Mouse (Mus musculus) hindbrain, embryonic 12.5 days (tissue): ENCODE data around the gene 1700003F12Rik. TPM values are rescaled to one million over a fixed set of nuclear protein-coding genes. Genes with fewer than 3 reads are reported as not detected.

Source experiments
- ATAC-seq: fragments of 200-750 bp; cut with Nextera tagmentation; 2 replicates; pipeline ENCODE4 v1.8.0; 2017; ENCODE audit warnings: moderate TSS enrichment; ENCODE audit not compliant: low FRiP score
- H3K27ac ChIP-seq: fragments of 300-500 bp; sonication (generic); 2 replicates; pipeline ENCODE4 v1.5.1; 2016; ENCODE audit warnings: mild to moderate bottlenecking
- H3K27me3 ChIP-seq: fragments of 300-500 bp; sonication (generic); 2 replicates; pipeline ENCODE4 v1.6.1; 2016; ENCODE audit warnings: mild to moderate bottlenecking
- H3K36me3 ChIP-seq: fragments of 300-500 bp; sonication (generic); 2 replicates; pipeline ENCODE4 v1.6.1; 2016; ENCODE audit warnings: mild to moderate bottlenecking
- H3K4me1 ChIP-seq: fragments of 300-500 bp; sonication (generic); 2 replicates; pipeline ENCODE4 v1.6.1; 2016
- H3K4me2 ChIP-seq: fragments of 300-500 bp; sonication (generic); replicated peaks from 2 replicates; pipeline ENCODE4 v1.6.1; 2016; ENCODE audit warnings: mild to moderate bottlenecking
- H3K4me3 ChIP-seq: fragments of 300-500 bp; sonication (generic); 2 replicates; pipeline ENCODE4 v1.5.1; 2016; ENCODE audit warnings: mild to moderate bottlenecking
- H3K9ac ChIP-seq: fragments of 300-500 bp; sonication (generic); 2 replicates; pipeline ENCODE4 v1.6.1; 2016; ENCODE audit warnings: mild to moderate bottlenecking, moderate library complexity
- H3K9me3 ChIP-seq: fragments of 300-500 bp; sonication (generic); replicated peaks from 2 replicates; pipeline ENCODE4 v1.6.1; 2016; ENCODE audit warnings: mild to moderate bottlenecking
- WGBS: fragments of 180-500 bp; shearing (Covaris S2); methylation state at CpG from one replicate; pipeline ENCODE4 v1.1.7; 2016; 5-methylcytosine and 5-hydroxymethylcytosine counted together
- polyA plus RNA-seq: library from polyadenylated mRNA; unstranded; fragments of >200 nt; fragmentation: Nextera tagmentation; extraction: Ambion mirVana; gene quantifications from 2 replicates; pipeline ENCODE4 v1.2.1, GENCODE M21; 2016

The 1700003F12Rik gene
- polyA plus RNA-seq, result 1.4 and 3.2 TPM in 2 replicates

DNA sequence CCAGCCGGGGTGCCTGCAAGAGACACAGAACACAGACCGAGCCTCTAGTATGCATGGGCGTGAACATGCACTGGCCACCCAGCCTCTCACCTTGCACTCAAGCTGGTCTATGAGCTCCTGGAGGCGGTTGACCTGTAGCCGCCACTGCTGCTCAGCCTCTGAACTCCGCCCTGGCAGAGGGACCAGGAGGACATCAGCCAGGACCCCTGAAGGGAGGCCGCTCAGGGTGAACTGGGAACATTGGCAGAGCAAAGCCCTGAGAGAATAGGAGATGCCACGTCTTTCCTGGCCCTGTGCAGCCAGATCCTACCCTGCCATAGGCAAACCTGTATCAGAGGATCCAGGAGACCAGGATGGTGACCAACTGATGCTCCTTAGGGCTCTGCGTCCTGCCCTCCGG lies at the start of gene 1700003F12Rik:
1700003F12Rik (plus strand) TSS at position 375 of the 400 bp plus-strand sequence.
- peaks cover 11% of the 10 kb centered on the region for H3K4me1 ChIP-seq
- peaks cover 5% of the 10 kb centered on the region; the same call in 1 of the 2 replicates for H3K36me3 ChIP-seq
- H3K4me2 ChIP-seq, result no peak within 1 kb of the TSS
- H3K9ac ChIP-seq, result no peak within 1 kb of the TSS; the same call in 1 of the 2 replicates
- 95% methylated on average over 10 of the region's 10 CpGs for WGBS
- ATAC-seq, result no peak
- H3K9me3 ChIP-seq, result no peaks in the 10 kb centered on the region
- peaks cover 16% of the 10 kb centered on the region for H3K27me3 ChIP-seq
- H3K27ac ChIP-seq, result no peak within 1 kb of the TSS
- H3K4me3 ChIP-seq, result no peak within 1 kb of the TSS

DNA sequence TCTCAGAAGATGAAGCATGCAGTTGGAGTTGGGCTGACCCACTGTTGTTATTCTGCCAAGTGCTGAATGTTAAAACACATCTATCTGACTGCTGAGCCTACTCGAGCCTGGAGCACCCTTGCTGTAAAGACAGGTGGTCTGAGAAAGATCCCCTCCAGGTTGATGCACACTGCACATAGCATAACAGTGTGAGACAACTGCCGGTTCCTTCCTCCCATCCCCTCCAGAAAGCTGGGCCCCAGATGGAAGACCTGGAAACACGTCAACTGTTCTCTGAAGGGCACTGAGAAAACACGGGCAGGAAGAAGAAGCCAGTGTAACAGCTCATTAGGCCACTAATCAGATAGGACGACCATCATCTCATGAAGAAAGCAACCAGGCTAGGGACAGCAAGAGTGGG lies 48.3 kb upstream of the 1700003F12Rik start:
- Histone ChIP-seq H3K36me3 (peaks cover 10% of the 10 kb centered on the region; the same call in 1 of the 2 replicates), H3K9ac (no peak overlapping the region), H3K27me3 (no peaks in the 10 kb centered on the region), H3K9me3 (no peaks in the 10 kb centered on the region), H3K4me1 (peaks cover 3% of the 10 kb centered on the region; the same call in 1 of the 2 replicates), H3K4me2 (no peak overlapping the region), H3K4me3 (no peak overlapping the region), H3K27ac (no peak overlapping the region)
- no peak for ATAC-seq
- WGBS, result 67% methylated on average over 5 of the region's 5 CpGs

DNA sequence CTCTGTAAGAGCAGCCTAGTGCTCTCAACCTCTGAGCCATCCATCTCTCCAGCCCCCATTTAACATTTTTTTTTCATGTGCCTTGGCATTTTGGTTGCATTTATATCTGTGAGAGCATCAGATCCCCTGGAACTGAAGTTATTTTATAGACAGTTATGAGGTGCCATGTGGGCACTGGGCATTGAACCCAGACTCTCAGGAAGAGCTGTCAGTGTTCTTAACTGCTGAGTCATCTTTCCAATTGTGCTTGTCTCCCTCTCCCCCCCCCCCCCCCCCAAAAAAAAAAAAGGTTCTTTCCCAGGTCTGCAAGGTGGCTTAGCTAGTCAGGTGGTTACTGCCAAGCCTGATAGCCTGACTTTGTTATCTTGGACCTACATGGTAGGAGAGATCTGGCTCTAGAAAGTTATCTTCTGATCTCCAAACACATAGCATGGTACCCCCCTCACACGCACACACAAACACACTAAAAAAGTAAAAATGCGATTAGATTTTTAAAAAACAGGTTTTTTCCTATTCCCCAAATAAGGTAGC lies 47.1 kb upstream of the 1700003F12Rik start:
- Histone ChIP-seq H3K9me3 (no peaks in the 10 kb centered on the region), H3K4me1 (peaks cover 3% of the 10 kb centered on the region; the same call in 1 of the 2 replicates), H3K4me3 (no peak overlapping the region), H3K4me2 (no peak overlapping the region), H3K36me3 (peaks cover 13% of the 10 kb centered on the region; the same call in 1 of the 2 replicates), H3K27ac (no peak overlapping the region), H3K27me3 (no peaks in the 10 kb centered on the region), H3K9ac (no peak overlapping the region)
- ATAC-seq, result no peak
- WGBS, result 96% methylated on average over 2 of the region's 2 CpGs

DNA sequence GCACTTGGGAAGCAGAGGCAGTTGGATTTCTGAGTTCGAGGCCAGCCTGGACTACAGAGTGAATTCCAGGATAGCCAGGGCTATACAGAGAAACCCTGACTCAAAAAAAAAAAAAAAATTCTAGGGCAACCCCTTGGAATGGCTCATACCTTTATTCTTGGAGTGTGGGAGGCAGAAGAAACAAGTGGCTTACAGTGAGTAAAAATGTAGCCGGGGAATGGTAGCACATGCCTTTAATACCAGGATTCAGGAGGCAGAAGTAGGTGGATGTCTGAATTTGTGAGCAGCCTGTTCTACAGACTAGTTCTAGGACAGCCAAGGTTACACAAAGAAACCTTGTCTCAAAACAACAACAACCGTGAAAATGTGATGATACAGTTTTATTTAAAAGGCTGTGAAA lies 46.1 kb upstream of the 1700003F12Rik start:
- no peak overlapping the region for H3K9ac ChIP-seq
- no peak overlapping the region for H3K27ac ChIP-seq
- peaks cover 3% of the 10 kb centered on the region; the same call in 1 of the 2 replicates for H3K4me1 ChIP-seq
- no peak overlapping the region for H3K4me2 ChIP-seq
- no peak overlapping the region for H3K4me3 ChIP-seq
- no peak for ATAC-seq
- H3K9me3 ChIP-seq, result no peaks in the 10 kb centered on the region
- H3K36me3 ChIP-seq, result peaks cover 13% of the 10 kb centered on the region; the same call in 1 of the 2 replicates
- no peaks in the 10 kb centered on the region for H3K27me3 ChIP-seq
- WGBS, result 93% methylated on average over 3 of the region's 3 CpGs

DNA sequence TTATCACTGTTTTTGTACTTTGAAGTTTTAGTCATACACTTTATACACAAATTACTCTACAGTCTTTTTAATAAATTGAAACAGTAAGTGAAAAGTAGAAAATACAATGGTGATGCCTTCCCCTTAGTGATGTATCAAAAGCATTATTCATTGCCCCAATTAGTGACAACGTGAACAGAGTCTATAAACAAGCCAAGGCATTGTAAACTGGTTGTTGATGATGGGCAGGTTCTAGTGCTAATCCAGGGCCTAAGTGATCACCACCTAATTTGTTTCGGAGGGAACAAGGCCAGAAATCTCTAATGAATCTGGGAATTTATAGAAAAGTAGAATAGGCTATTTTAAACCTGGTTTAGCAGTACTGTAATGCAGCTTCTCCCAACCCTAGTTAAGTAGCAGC lies 39.8 kb upstream of the 1700003F12Rik start:
- peaks cover 36% of the 10 kb centered on the region for H3K36me3 ChIP-seq
- H3K9me3 ChIP-seq, result no peaks in the 10 kb centered on the region

DNA sequence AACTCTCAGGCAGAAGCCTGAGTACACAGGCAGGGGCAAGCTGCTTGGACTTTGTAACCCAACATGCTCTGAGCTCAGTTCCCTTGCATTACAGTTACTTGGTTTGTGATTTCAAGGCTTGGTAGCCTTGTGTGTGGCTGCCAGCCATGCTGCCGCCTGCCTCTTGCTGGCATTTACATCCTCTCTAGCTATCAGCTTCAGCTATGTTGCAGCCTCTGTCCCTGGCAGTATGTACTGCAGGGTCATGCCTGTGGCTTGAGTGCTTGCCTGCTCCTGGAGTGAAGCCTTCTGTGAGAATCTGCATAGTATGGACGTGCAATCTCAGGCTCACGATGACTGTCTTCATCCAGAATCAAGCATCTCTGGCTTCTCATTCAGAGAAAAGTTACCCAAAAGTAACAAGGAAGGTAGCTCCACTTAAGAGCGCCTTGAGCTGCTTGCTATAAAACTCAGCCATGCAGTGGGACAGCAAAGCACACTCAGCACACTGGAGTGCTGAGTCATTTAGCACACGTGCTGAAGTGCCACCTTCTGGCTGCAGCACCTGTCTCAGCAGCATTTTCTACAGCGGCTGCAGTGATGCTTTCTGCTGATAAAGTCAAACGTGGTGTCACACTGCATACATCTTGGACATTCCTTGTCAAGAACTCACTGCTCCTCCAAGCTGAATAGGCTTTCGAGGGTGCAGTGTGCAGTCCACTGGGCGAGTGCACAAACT lies 39.2 kb upstream of the 1700003F12Rik start:
- no peaks in the 10 kb centered on the region for H3K27me3 ChIP-seq
- H3K27ac ChIP-seq, result no peak overlapping the region
- no peak overlapping the region for H3K4me2 ChIP-seq
- no peak overlapping the region for H3K4me3 ChIP-seq
- no peaks in the 10 kb centered on the region for H3K9me3 ChIP-seq
- 0 out of 2 replicates have a peak, but pooled peaks cover 2% of the 10 kb centered on the region for H3K4me1 ChIP-seq
- peaks cover 37% of the 10 kb centered on the region for H3K36me3 ChIP-seq
- no peak overlapping the region for H3K9ac ChIP-seq
- no peak for ATAC-seq
- WGBS, result 77% methylated on average over 9 of the region's 9 CpGs

More for the DNA sequence above, 39.8 kb upstream of the 1700003F12Rik start:
- Histone ChIP-seq H3K4me2 (no peak overlapping the region), H3K27ac (no peak overlapping the region), H3K4me3 (no peak overlapping the region), H3K4me1 (0 out of 2 replicates have a peak, but pooled peaks cover 2% of the 10 kb centered on the region), H3K27me3 (no peaks in the 10 kb centered on the region), H3K9ac (no peak overlapping the region)
- no peak for ATAC-seq
- 86% methylated on average over 2 of the region's 2 CpGs for WGBS

DNA sequence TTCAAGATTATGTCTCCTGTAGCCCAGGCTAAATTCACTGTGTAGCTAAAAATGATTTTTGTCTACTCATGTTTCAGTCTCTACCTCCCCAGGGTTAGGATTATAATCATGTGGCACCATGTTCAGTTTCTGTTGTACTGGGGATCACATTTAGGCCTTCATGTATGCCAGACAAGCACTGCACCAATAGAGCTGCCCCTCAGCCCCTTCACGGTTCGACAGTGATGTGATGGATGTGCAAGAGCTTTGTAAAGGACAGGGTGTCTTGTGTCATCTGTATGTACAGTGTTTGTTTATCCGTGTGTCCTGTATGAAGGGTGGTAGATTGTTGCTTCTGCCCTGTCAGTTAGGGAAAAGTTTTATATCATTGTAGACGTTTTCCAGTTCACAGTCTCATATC lies 38.4 kb upstream of the 1700003F12Rik start:
- Histone ChIP-seq H3K9ac (no peak overlapping the region), H3K27me3 (no peaks in the 10 kb centered on the region), H3K9me3 (no peaks in the 10 kb centered on the region), H3K4me3 (no peak overlapping the region), H3K27ac (no peak overlapping the region), H3K4me2 (no peak overlapping the region), H3K4me1 (0 out of 2 replicates have a peak, but pooled peaks cover 2% of the 10 kb centered on the region), H3K36me3 (peaks cover 34% of the 10 kb centered on the region)
- 85% methylated on average over 4 of the region's 4 CpGs for WGBS
- ATAC-seq, result no peak

DNA sequence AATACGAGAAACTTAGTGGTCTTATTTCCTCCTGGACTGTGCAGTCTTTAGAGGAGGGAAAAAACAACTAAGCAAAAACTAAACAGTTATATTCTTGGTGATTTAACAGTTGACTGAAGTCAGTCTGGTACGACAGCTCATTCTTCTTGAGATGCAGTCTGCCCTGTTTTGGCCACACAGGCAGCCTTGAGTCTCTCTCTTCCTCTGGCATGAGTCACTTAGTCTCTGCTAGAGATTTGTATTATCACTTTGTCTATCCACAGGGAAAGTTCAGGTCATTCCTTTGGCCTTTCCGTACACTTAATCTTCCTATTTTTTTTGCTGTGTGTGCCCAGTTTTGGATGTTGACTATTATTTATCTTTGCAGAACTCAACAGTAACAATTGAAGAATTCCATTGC lies 36.7 kb upstream of the 1700003F12Rik start:
- Histone ChIP-seq H3K27me3 (no peaks in the 10 kb centered on the region), H3K4me3 (no peak overlapping the region), H3K4me2 (no peak overlapping the region), H3K9ac (no peak overlapping the region), H3K9me3 (no peaks in the 10 kb centered on the region), H3K4me1 (0 out of 2 replicates have a peak, but pooled peaks cover 2% of the 10 kb centered on the region), H3K27ac (no peak overlapping the region), H3K36me3 (peaks cover 30% of the 10 kb centered on the region)
- no peak for ATAC-seq
- 92% methylated on average over 3 of the region's 3 CpGs for WGBS

DNA sequence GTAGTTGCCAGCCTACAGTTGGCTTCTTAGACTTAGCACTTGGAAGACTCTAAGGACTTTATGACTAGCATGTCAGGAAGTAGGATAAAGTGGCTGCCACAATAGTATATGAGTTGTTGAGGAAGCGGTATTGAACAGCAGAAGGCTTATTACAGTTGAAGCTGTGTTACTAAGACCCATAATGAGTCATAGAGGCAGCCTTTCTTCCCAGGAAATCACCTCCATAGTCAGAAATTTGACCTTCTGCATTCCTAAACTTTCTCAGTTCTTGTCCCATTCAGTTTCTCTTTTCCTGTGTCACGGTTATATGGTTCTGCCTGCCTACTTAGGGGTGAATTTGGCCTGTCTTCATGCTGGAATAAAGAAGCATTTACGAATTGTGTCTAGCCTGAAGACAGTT lies 29.9 kb upstream of the 1700003F12Rik start:
- 94% methylated on average over 3 of the region's 3 CpGs for WGBS
- Histone ChIP-seq H3K9me3 (no peaks in the 10 kb centered on the region), H3K27me3 (no peaks in the 10 kb centered on the region), H3K4me3 (no peak overlapping the region), H3K36me3 (peaks cover 31% of the 10 kb centered on the region), H3K4me1 (no peaks in the 10 kb centered on the region), H3K4me2 (no peak overlapping the region), H3K27ac (no peak overlapping the region), H3K9ac (no peak overlapping the region)
- no peak for ATAC-seq

DNA sequence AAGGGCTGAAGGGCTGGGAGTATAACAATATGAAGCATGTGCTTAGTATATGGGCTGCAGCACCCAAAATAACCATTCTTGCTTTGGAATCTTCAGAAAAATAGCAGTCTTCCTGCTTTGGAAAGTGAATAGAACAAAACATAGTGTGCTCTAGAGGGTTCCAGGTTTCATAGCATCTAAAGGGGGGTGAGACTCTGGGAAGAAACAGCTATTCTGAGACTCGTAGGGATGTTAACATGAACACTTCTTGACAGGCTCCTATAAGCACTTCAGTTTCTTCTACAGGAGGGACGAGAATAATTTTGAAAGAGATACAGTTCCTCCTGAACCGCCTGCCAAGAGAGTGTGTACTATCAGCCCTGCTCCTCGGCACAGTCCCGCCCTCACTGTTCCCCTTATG lies 29.5 kb upstream of the 1700003F12Rik start:
- Histone ChIP-seq H3K27ac (no peak overlapping the region), H3K4me3 (no peak overlapping the region), H3K4me1 (no peaks in the 10 kb centered on the region), H3K9me3 (no peaks in the 10 kb centered on the region), H3K4me2 (no peak overlapping the region), H3K27me3 (no peaks in the 10 kb centered on the region), H3K36me3 (peaks cover 29% of the 10 kb centered on the region), H3K9ac (no peak overlapping the region)
- 95% methylated on average over 5 of the region's 5 CpGs for WGBS
- no peak for ATAC-seq

DNA sequence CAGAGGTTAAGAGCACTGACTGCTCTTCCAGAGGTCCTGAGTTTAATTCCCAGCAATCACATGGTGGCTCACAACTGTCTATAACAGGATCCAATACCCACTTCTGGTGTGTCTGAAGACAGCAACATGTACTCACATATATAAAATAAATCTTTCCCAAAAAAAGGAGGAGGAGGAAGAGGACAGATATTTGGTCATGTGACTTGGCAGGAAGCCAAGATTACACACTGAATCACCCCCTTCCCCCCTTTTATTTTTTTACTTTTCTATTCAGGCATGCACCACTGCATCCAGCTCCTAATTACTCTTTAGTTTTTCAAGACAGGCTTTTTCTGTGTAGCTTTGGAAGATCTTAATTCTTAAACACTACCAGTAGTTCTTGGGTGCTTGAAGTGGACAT lies 25.4 kb upstream of the 1700003F12Rik start:
- H3K4me1 ChIP-seq, result no peaks in the 10 kb centered on the region
- no peak overlapping the region for H3K9ac ChIP-seq
- peaks cover 56% of the 10 kb centered on the region for H3K36me3 ChIP-seq

DNA sequence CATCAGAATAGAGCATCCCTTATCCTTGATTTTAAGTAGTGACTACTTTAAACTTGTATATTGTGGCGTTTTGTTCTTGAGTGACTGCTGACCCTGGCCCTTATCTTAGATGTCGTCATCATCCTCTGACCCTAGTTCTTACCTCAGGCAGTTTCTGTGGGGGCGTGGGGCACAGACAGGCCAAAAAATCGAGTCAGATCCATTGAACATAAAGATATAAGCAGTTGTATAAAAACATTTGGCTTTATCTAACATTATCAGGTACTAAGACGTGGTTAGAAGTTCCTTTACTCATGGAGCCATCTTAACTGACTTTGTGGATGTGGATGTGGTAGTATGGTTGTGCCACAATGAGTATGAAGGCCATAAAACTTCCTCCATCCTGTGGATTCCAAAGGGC lies 24.6 kb upstream of the 1700003F12Rik start:
- H3K4me3 ChIP-seq, result no peak overlapping the region
- ATAC-seq, result no peak
- 95% methylated on average over 5 of the region's 5 CpGs for WGBS
- no peak overlapping the region for H3K27ac ChIP-seq
- no peak overlapping the region for H3K9ac ChIP-seq
- H3K9me3 ChIP-seq, result no peaks in the 10 kb centered on the region
- no peak overlapping the region for H3K4me2 ChIP-seq
- H3K27me3 ChIP-seq, result no peaks in the 10 kb centered on the region
- no peaks in the 10 kb centered on the region for H3K4me1 ChIP-seq
- H3K36me3 ChIP-seq, result peaks cover 55% of the 10 kb centered on the region

More for the DNA sequence above, 25.4 kb upstream of the 1700003F12Rik start:
- no peak for ATAC-seq
- Histone ChIP-seq H3K4me2 (no peak overlapping the region), H3K9me3 (no peaks in the 10 kb centered on the region), H3K27ac (no peak overlapping the region), H3K27me3 (no peaks in the 10 kb centered on the region), H3K4me3 (no peak overlapping the region)

DNA sequence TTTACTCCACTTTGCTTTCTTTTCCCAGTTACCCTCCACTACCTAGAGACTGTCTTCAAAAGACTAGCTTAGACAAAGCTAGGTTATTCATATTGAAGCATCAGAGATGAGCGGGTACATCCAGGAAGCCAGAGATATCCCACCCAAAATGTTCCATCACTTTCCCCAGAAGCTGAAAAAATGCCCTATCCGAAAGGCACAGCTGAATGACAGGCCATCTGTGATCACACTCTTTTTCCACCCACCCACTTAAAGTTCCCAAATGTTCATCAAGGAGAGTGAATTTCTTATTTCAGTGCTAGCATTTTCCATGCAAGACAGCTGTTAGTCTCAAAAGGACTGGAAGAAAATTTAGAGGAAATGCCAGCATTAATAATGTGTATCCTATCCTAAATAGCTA lies 21.6 kb upstream of the 1700003F12Rik start:
- Histone ChIP-seq H3K27ac (no peak overlapping the region), H3K27me3 (no peaks in the 10 kb centered on the region), H3K4me2 (no peak overlapping the region), H3K9me3 (no peaks in the 10 kb centered on the region), H3K4me1 (no peaks in the 10 kb centered on the region), H3K36me3 (peaks cover 57% of the 10 kb centered on the region), H3K4me3 (no peak overlapping the region), H3K9ac (no peak overlapping the region)
- 90% methylated on average over 2 of the region's 2 CpGs for WGBS
- ATAC-seq, result no peak
